Mouse (Mus musculus): ENCODE measurements around the gene Rcn3.
"Not testable (repeated sequence)": the region's sequence is repeated elsewhere in the genome, so short reads cannot be mapped to it uniquely, and the experiment has no call there.

Gene Rcn3

GRCm38 (mm10) chr7:45092048-45092447 lies at the start of gene Rcn3:
Gene Rcn3, minus strand, starts transcription at chr7:45092221.
- peak; percentile 97 for DNase-seq (ENCODE audit: low read depth, low spot score)

- DNase-seq (ENCODE audit: low read depth, low spot score), result no peak
Measured at GRCm38 (mm10) chr7:45141319-45141718, 49.3 kb upstream of the Rcn3 start.

- DNase-seq (ENCODE audit: low read depth, low spot score), result no peak
Measured at GRCm38 (mm10) chr7:45139904-45140723, 48.1 kb upstream of the Rcn3 start.

GRCm38 (mm10) chr7:45138403-45138802 lies 46.4 kb upstream of the Rcn3 start:
- no peak for DNase-seq (ENCODE audit: low read depth, low spot score)

- no peak for DNase-seq (ENCODE audit: low read depth, low spot score)
Measured at GRCm38 (mm10) chr7:45137171-45138006, 45.4 kb upstream of the Rcn3 start.

- DNase-seq (ENCODE audit: low read depth, low spot score), result peak; percentile 83
Measured at GRCm38 (mm10) chr7:45135993-45136567, 44.1 kb upstream of the Rcn3 start, which contains the start of the genes Gm45713 and Flt3l. Gene Gm45713, minus strand, starts transcription at chr7:45136231. Gene Flt3l, minus strand, starts transcription at chr7:45136432.

- no peak for DNase-seq (ENCODE audit: low read depth, low spot score)
Measured at GRCm38 (mm10) chr7:45135370-45135769, 43.3 kb upstream of the Rcn3 start.

- DNase-seq (ENCODE audit: low read depth, low spot score), result peak; percentile 58
Measured at GRCm38 (mm10) chr7:45134544-45135026, 42.6 kb upstream of the Rcn3 start.

GRCm38 (mm10) chr7:45133446-45134159 lies 41.6 kb upstream of the Rcn3 start:
- DNase-seq (ENCODE audit: low read depth, low spot score), result no peak

GRCm38 (mm10) chr7:45131850-45132249 lies 39.8 kb upstream of the Rcn3 start:
- no peak for DNase-seq (ENCODE audit: low read depth, low spot score)

- no peak for DNase-seq (ENCODE audit: low read depth, low spot score)
Measured at GRCm38 (mm10) chr7:45129776-45130512, 37.9 kb upstream of the Rcn3 start.

- peak; percentile 83 for DNase-seq (ENCODE audit: low read depth, low spot score)
Measured at GRCm38 (mm10) chr7:45129318-45129717, 37.3 kb upstream of the Rcn3 start.

- peak; percentile 99 for DNase-seq (ENCODE audit: low read depth, low spot score)
Measured at GRCm38 (mm10) chr7:45128624-45129246, 36.7 kb upstream of the Rcn3 start, which contains the start of gene Rpl13a. Gene Rpl13a, minus strand, starts transcription at chr7:45128761.

GRCm38 (mm10) chr7:45127700-45128224 lies 35.7 kb upstream of the Rcn3 start:
- DNase-seq (ENCODE audit: low read depth, low spot score), result no peak

- DNase-seq (ENCODE audit: low read depth, low spot score), result no peak
Measured at GRCm38 (mm10) chr7:45126844-45127699, 35.1 kb upstream of the Rcn3 start.

- DNase-seq (ENCODE audit: low read depth, low spot score), result no peak
Measured at GRCm38 (mm10) chr7:45126147-45126843, 34.3 kb upstream of the Rcn3 start.

GRCm38 (mm10) chr7:45125649-45126048 lies 33.6 kb upstream of the Rcn3 start:
- not testable (repeated sequence) for DNase-seq (ENCODE audit: low read depth, low spot score)

- DNase-seq (ENCODE audit: low read depth, low spot score), result peak; percentile 60
Measured at GRCm38 (mm10) chr7:45125144-45125600, 33.2 kb upstream of the Rcn3 start.

Measured in mesoderm, embryonic 11.5 days (tissue).